Mouse (Mus musculus) spleen, adult 2 months (tissue): ENCODE data around the gene Lrrc25. TPM values are rescaled to one million over a fixed set of nuclear protein-coding genes. Genes with fewer than 3 reads are reported as not detected.

Experiments used
- DNase-seq, 2 experiments: peaks; one replicate each; pipeline versions ENCODE4 v3.0.0 to v3.0.0-alpha.2; 2012 to 2021; ENCODE audit warnings: low spot score in 2 of 2, low read depth in 1 of 2
- H3K27ac ChIP-seq: fragments of 200-500 bp; 2 replicates; pipeline ENCODE4 v1.5.1; 2012; ENCODE audit warnings: low read length, inconsistent platforms; ENCODE audit not compliant: insufficient read depth
- H3K27me3 ChIP-seq: fragments of 200-500 bp; 2 replicates; pipeline ENCODE4 v1.6.1; 2012; ENCODE audit warnings: mild to moderate bottlenecking, moderate library complexity, low read length, inconsistent platforms; ENCODE audit not compliant: control insufficient read depth, insufficient read depth
- H3K36me3 ChIP-seq: fragments of 200-500 bp; 2 replicates; pipeline ENCODE4 v1.6.1; 2012; ENCODE audit warnings: mild to moderate bottlenecking, low read length, inconsistent platforms; ENCODE audit not compliant: control insufficient read depth, insufficient read depth
- H3K4me1 ChIP-seq: fragments of 200-500 bp; 2 replicates; pipeline ENCODE4 v1.6.1; 2011; ENCODE audit warnings: inconsistent platforms; ENCODE audit not compliant: control insufficient read depth, insufficient read depth, insufficient read length
- H3K4me3 ChIP-seq: fragments of 200-500 bp; 2 replicates; pipeline ENCODE4 v1.5.1; 2011; ENCODE audit warnings: mild to moderate bottlenecking, inconsistent platforms; ENCODE audit not compliant: insufficient read depth, insufficient read length; ENCODE audit errors: extremely low read depth
- CTCF ChIP-seq: fragments of 200-500 bp; IDR thresholded peaks from 2 replicates; pipeline ENCODE4 v1.5.1; 2011; ENCODE audit warnings: mild to moderate bottlenecking, inconsistent platforms; ENCODE audit not compliant: insufficient read depth, insufficient read length, insufficient replicate concordance; ENCODE audit errors: extremely low read depth
- POLR2A ChIP-seq: fragments of 200-500 bp; IDR thresholded peaks from 2 replicates; pipeline ENCODE4 v1.6.1; 2011; ENCODE audit warnings: low read depth, low read length, inconsistent platforms
- WGBS: fragments of 180-500 bp; shearing (Covaris S2); methylation state at CpG from one replicate; pipeline ENCODE4 v1.1.7; 2018; 5-methylcytosine and 5-hydroxymethylcytosine counted together
- polyA plus RNA-seq: library from polyadenylated mRNA; depleted of rRNA; stranded (reverse); fragments of >200 nt; gene quantifications from 2 replicates; pipeline ENCODE4 v1.2.3, GENCODE M21; 2012

Lrrc25 gene
- polyA plus RNA-seq, 1 experiment: 41.6 TPM

DNA sequence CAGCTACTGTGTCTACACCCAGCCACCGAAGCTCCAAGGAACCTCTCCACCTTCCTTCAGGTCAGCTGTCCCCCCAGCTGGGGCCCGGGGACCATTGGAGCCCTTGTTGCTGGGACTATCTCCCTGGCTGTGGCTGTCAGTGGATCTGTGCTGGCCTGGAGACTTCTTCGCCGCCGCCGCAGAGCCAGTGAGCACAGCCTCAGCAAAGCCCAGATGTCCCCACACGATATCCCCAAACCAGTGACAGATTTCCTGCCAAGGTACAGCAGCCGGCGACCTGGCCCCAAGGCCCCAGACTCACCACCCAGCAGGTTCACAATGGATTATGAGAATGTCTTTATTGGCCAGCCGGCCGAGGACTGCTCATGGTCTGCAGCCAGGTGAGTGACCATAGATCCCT lies 2.0 kb downstream of the Lrrc25 start:
- Histone ChIP-seq H3K36me3 (no peaks in the 10 kb centered on the region), H3K27ac (peak overlapping the region; percentile 84), H3K27me3 (no peaks in the 10 kb centered on the region), H3K4me3 (peak overlapping the region; percentile 59), H3K4me1 (peaks cover 29% of the 10 kb centered on the region; the same call in 1 of the 2 replicates)
- 36% methylated on average over 11 of the region's 11 CpGs for whole genome bisulfite sequencing
- DNase-seq: no peak
- TF ChIP-seq CTCF (no peak), POLR2A (no peak)

DNA sequence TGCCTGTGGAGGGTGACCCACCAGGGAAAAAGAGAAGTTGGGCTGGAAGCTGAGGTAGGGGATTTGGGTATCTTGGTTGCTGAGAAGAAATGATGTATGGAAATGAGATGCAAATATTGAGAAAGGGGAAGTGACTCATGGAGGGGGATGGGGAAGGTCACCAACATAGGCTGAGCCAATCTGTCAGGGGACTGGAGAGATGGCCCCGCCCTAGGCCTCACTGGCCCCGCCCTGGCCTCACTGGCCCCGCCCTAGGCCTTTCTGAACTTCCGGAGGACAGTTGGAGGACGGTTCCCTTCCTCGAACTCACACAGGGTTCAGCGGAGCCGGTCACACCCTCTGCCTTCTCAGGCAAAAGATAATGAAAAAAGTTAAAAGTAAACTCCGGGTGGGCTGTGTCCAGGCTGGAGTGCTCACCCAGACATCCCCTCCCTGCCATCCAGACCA lies 3.0 kb downstream of the Lrrc25 start:
- WGBS: 7% methylated on average over 9 of the region's 9 CpGs

DNA sequence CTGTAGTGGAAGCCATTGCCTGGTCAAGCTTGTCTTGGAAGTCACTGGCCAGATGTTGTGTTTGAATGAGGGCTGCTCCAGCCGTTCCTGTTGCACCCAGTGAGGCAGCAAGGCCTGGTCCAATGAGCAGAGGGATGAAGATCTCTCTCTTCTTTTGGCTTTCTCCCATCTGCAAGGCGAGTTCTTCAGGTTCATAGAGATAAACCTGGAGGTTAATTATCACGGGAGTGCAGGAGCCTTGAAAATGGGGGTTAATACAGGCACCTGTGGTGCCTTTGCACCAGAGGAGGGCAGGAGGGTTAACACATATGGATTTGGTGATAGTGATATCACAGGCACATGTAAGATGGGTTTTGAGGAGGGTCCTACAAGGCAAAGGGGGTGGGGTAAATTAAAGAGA lies 6.3 kb downstream of the Lrrc25 start:
- Histone ChIP-seq H3K36me3 (no peaks in the 10 kb centered on the region), H3K27me3 (no peaks in the 10 kb centered on the region), H3K27ac (no peak overlapping the region), H3K4me1 (peaks cover 18% of the 10 kb centered on the region; the same call in 1 of the 2 replicates), H3K4me3 (no peak overlapping the region)
- WGBS: 74% methylated on average over 3 of the region's 3 CpGs
- TF ChIP-seq CTCF (no peak), POLR2A (no peak)
- no peak for DNase-seq

More for the DNA sequence above, 3.0 kb downstream of the Lrrc25 start:
- TF ChIP-seq CTCF (no peak), POLR2A (0 out of 2 replicates have a peak, but pooled peaks have one; percentile 11)
- Histone ChIP-seq H3K27me3 (no peaks in the 10 kb centered on the region), H3K36me3 (no peaks in the 10 kb centered on the region), H3K4me1 (peaks cover 29% of the 10 kb centered on the region; the same call in 1 of the 2 replicates), H3K4me3 (peak overlapping the region; percentile 26; the same call in 1 of the 2 replicates), H3K27ac (peak overlapping the region; percentile 84)
- DNase-seq: peak; percentile 88 to 90

DNA sequence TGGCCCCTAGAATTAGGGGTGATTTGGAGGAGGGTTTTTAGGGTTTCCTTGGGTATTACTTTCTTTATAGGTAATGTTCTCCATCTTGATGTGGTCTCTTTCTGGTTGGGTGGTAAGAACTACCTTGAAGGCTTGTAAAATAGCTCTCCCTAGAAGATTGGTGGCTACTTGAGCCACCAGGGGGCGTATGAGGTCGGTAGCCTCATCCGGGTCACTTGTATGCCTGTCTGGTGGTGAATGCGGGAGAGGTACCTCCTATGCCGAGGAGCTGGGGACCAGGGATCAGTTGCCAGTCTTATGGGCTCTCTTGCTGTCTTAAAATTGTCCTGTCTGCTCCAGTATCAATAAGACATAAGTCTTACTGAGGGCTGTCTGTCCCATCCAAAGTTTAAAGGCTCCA lies 9.1 kb downstream of the Lrrc25 start:
- TF ChIP-seq CTCF: peak; percentile 26; the same call in 1 of the 2 replicates
- no peak for TF ChIP-seq POLR2A
- DNase-seq: peak in 1 of 2 experiments; percentile 28
- no peaks in the 10 kb centered on the region for H3K36me3 ChIP-seq
- H3K27me3 ChIP-seq: no peaks in the 10 kb centered on the region
- WGBS: 34% methylated on average over 5 of the region's 5 CpGs
- no peak overlapping the region for H3K4me3 ChIP-seq
- H3K27ac ChIP-seq: no peak overlapping the region
- peaks cover 3% of the 10 kb centered on the region; the same call in 1 of the 2 replicates for H3K4me1 ChIP-seq

DNA sequence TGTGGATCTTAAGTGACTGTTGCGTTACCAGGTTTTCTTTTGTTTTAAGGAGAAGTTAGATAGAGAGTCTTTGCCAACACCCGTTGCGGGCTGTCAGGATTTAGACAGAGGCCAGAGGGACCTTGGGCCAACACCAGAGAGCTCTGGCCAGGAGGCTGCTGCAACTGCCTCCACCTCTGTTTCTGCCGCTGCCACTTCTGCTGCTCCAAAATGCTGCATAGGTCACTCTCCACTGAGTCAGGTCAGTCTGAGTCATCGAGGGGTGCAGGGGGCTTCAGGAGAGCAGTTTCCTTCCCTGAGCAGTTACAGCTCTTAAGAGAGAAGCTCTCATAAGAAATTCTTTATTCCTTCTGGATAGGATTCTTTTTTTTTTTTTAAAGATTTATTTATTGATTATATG lies 11.1 kb downstream of the Lrrc25 start:
- Histone ChIP-seq H3K36me3 (no peaks in the 10 kb centered on the region), H3K27ac (no peak overlapping the region), H3K4me1 (peaks cover 7% of the 10 kb centered on the region), H3K27me3 (no peaks in the 10 kb centered on the region), H3K4me3 (no peak overlapping the region)
- TF ChIP-seq POLR2A (no peak), CTCF (no peak)
- no peak for DNase-seq
- 83% methylated on average over 5 of the region's 5 CpGs for WGBS

DNA sequence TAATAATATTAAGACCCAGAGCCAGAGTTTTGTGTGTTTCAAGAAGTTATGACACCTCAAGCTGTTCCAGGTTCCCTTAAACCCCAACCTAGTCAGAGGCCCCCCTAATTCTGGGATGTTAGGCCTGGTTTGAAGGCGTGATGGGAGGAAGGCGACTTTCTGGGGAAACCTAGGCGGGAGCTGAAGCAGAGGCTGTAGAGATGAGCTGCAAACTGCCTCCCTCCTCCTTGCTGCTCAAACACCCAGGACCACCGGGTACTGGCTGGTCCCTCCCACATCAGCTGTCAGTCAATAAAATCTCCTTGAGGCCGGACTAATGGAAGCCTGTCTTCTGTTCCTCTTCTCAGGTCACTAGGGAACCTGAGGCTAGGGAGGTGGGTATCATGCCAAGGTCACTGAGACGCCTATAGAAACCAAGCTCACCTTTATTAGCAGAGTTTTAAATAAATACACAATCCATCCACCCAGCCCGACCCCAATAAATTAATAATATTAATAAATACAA lies 13.1 kb downstream of the Lrrc25 start:
- no peak for TF ChIP-seq CTCF
- TF ChIP-seq POLR2A: no peak
- no peaks in the 10 kb centered on the region for H3K36me3 ChIP-seq
- no peak overlapping the region for H3K27ac ChIP-seq
- no peak for DNase-seq
- H3K4me3 ChIP-seq: no peak overlapping the region
- H3K27me3 ChIP-seq: no peaks in the 10 kb centered on the region
- peaks cover 7% of the 10 kb centered on the region for H3K4me1 ChIP-seq
- 65% methylated on average over 7 of the region's 7 CpGs for WGBS
